Mouse (Mus musculus) thymus, postnatal 4 days (tissue): Measurements from ENCODE around the gene Zfp512b.

ENCODE experiments used
- DNase-seq: peaks from one replicate; pipeline ENCODE4 v3.0.0; 2021

Gene Zfp512b

DNA sequence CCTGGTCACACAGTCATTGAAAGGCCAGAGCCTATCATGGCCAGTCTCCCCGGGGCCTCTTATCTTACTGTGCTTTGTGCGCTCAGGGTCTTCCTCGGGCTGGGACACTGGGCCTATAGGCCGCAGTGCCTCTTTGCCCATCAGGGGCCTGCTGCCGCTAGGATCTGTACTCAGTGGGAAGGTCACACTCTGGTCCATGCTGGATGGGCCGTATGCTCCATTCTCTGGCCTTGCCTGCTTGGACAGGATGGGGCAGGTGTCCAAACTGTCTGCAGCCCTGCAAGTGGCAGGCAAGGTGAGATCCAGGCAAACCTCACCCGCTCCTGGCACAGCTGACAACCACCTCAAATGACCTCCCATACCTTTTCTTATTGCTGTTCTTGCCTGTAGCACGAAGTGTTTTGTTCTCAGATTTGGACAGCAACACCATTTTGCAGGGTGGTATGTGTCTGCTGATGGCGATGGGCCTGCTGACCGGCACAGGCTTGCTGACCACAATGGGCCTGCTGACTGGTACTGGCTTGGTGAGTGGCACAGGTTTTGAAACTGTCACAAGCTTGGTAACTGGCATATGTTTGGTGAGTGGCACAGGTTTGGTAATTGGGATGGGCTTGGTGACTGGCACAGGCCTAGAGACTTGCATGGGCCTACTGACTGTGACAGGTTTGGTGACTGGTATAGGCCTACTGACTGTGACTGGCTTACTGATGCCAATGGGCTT is 3.4 kb downstream of the Zfp512b start:
- no peak for DNase-seq

- no peak for DNase-seq
Observed at GRCm38 (mm10) chr2:181588229-181588780, 4.3 kb downstream of the Zfp512b start.

- DNase-seq = peak; percentile 49
Observed at GRCm38 (mm10) chr2:181587796-181588195, 4.8 kb downstream of the Zfp512b start.

- DNase-seq = no peak
Observed at GRCm38 (mm10) chr2:181586124-181586523, 6.5 kb downstream of the Zfp512b start.

GRCm38 (mm10) chr2:181585506-181585905 is 7.1 kb downstream of the Zfp512b start:
- no peak for DNase-seq

GRCm38 (mm10) chr2:181584411-181584942 is 8.1 kb downstream of the Zfp512b start, which contains the start of gene Uckl1:
Gene Uckl1 (minus strand): TSS chr2:181584892.
- DNase-seq = no peak

DNA sequence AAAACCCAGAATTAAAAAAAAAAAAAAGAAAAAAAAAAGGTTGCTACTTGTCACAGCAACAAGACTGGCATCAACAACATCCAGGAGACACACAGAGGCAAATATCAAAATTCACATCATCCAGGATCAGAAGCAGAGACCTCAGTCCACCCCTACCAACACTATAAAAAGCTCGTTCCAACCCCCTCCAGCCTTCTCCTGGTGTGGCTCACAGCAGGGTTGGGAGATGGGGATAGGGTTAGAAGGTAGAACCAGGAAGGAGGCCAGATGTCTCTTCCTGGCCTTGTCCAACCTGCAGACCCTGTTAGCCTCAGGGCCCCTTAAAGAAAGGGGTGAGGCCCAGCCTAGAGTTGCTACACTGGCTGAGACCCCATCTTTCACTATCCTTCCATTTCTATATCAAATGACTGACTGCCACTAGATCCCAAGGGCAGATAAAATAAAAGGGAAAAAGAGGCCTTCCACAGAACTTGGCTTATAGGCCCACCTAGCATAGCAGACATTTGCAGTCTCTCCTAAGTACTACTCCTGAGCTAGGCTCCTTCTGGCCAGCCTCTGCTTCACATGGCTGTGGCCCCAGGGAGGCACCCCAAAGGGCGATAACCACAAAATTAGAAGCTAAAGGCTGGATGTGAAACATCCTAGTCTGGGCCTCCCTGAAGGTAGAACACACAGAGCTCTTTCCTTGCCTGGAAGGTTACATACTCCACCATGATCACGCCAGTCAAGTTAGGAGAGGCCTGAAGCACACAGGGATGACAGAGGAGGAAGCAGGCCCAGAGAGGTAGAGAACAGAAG is 8.9 kb downstream of the Zfp512b start:
- no peak for DNase-seq

- DNase-seq = no peak
Observed at GRCm38 (mm10) chr2:181582939-181583338, 9.7 kb downstream of the Zfp512b start.

GRCm38 (mm10) chr2:181582358-181582757 is 10.2 kb downstream of the Zfp512b start:
- no peak for DNase-seq

DNA sequence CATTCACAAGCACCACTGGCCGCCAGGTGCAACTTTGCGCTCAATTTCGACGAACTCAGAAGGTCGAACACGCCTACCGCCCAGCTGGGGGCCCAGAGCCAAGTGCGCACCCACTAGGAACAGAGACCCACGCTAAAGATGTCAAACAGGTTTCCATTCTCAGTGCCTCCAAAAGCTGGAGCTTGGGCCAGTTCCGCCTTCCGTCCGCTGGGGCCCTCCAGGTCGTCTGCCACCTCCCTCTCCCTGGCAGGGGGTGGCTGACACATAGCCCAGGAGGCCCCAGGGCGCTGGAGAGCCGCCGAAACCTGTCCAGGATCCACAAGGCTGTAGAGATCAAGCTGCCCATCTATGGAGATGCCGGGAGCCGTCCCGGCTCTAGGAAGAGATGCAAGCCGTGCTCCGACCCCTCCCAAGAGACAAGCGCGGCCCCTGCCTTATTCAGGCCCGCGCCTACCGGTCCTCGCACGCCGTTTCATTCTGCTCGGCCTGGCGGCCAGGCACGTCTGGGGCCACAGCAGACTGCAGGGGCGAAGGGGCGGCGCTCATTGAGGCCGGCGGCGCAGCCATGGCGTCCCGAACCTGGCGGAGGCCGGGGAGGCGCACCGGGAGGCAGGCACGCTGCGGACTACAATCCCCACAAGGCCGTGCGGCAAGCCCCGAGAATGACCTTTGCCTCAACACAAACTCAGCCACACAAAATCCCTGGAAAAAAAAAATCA is 11.0 kb downstream of the Zfp512b start:
- DNase-seq = peak; percentile 91

- peak; percentile 89 for DNase-seq
Observed at GRCm38 (mm10) chr2:181581016-181581401, 11.6 kb downstream of the Zfp512b start.

GRCm38 (mm10) chr2:181580131-181580772 is 12.4 kb downstream of the Zfp512b start:
- no peak for DNase-seq

GRCm38 (mm10) chr2:181579681-181580080 is 12.9 kb downstream of the Zfp512b start:
- no peak for DNase-seq

GRCm38 (mm10) chr2:181578790-181579618 is 13.6 kb downstream of the Zfp512b start:
- DNase-seq = no peak

- DNase-seq = no peak
Observed at GRCm38 (mm10) chr2:181577981-181578581, 14.5 kb downstream of the Zfp512b start.

- DNase-seq = no peak
Observed at GRCm38 (mm10) chr2:181577126-181577525, 15.5 kb downstream of the Zfp512b start.

DNA sequence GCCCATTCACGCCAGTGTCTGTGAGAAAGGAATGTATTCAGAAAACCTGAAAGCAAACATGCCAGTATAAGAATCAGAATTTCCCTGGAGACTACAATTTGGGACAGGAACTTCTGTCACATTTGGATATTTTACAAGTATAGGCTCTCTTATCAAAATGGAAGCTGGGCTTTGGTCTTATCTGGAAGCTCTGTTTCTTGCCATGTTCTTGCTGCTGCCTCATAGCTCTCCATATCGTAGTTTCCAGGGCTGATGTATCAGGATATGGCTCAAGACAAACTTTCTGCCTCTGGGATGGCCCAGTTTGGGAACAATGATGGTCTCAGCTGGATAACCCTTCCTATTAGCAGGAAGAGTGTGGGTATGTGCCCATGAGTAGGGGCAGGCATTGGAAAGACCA is 16.0 kb downstream of the Zfp512b start:
- DNase-seq = no peak

DNA sequence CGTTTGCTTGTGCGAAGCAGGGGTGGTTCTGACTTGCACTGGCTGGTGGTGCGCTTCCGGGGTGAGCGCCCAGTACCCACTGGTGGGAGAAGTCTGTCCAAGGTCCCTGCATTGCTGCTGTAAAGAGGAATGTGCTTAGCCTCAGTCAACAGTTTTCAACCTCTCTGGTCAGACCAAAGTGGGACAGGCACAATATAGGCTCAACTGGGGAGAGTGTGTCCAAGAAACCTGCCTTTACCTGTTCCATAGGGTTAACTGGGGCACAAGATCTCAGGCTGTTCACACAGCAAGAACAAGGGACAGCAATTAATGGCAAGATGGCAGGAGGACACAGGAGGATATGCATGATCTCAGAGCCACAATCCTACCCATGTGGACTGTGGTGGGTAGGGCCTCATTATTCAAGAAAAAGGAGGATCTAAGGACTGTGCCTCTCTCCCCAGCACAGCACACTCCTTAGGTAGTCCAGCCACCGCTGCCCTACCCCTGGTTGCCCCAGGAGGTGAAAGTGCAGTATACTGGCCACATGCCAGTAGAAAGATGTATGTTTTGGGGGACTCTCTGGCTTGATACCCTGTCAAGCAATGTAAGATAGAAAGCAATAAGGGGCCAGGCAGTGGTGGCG is 17.6 kb downstream of the Zfp512b start:
- DNase-seq = no peak

- DNase-seq = no peak
Observed at GRCm38 (mm10) chr2:181573961-181574360, 18.6 kb downstream of the Zfp512b start.
